Comparison of ENCODE assay signal across 20 mouse cellular contexts in the genomic region with DNA sequence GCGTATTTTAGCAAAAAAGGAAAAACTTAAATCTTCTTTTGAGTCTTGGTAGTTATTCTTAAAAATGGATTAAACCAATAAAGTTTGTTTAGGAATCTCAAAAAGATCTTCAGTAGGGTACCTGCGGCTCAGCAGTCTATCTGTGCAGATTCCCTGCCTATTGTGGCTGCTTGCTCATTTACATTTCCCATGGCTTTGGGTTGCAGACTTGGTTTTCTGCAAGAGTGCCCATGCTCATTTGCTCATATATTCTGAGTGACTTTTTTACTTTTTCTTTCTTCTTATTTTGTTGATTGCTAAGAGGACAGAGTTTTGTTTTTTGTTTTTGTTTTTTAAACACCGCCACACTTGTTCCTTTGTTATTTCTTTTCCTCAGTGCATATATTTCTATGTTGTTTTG. TPM values are rescaled to one million over a fixed set of nuclear protein-coding genes. Genes with fewer than 3 reads are reported as not detected.
DNase-seq lines count a peak whose midpoint lies in the region; TF ChIP-seq lines count a peak whose summit lies in the region.
"Had no signal": no experiment of that assay in that cellular context is flagged by ENCODE, and none has a peak within 500 bp of the region (broad histone marks: within the 10 kb centered on the region; RNA-seq: fewer than 3 reads in every experiment).

No protein-coding gene starts in this region.

- H3K4me3 ChIP-seq in layer of hippocampus, adult 2 months, result no peak overlapping the region
- H3K4me3 ChIP-seq in embryonic facial prominence, embryonic 10.5 days, result no peak overlapping the region
- H3K4me3 ChIP-seq: embryonic facial prominence, embryonic 13.5 days; embryonic facial prominence, embryonic 15.5 days; erythroblast, embryonic 14.5 days; forebrain, embryonic 10.5 days; forebrain, embryonic 12.5 days had no signal

- no peaks in the 10 kb centered on the region for H3K9me3 ChIP-seq in embryonic facial prominence, embryonic 10.5 days
- H3K9me3 ChIP-seq: embryonic facial prominence, embryonic 13.5 days; embryonic facial prominence, embryonic 15.5 days; forebrain, embryonic 10.5 days; forebrain, embryonic 12.5 days had no signal

- H3K27me3 ChIP-seq in embryonic facial prominence, embryonic 10.5 days (replicated peaks; ENCODE audit: low read depth, poor library complexity, severe bottlenecking), result no peaks in the 10 kb centered on the region
- H3K27me3 ChIP-seq: embryonic facial prominence, embryonic 13.5 days; embryonic facial prominence, embryonic 15.5 days; forebrain, embryonic 12.5 days had no signal

- WGBS in embryonic facial prominence, embryonic 10.5 days, result 74% methylated on average over 3 of the region's 3 CpGs

- peak overlapping the region; percentile 64; the same call in 1 of the 2 replicates for H3K27ac ChIP-seq in layer of hippocampus, adult 2 months
- H3K27ac ChIP-seq in embryonic facial prominence, embryonic 10.5 days (replicated peaks), result no peak overlapping the region
- H3K27ac ChIP-seq: embryonic facial prominence, embryonic 13.5 days; embryonic facial prominence, embryonic 15.5 days; forebrain, embryonic 10.5 days; forebrain, embryonic 12.5 days had no signal

- H3K4me1 ChIP-seq in embryonic facial prominence, embryonic 10.5 days, result peaks cover 9% of the 10 kb centered on the region
- H3K4me1 ChIP-seq: embryonic facial prominence, embryonic 13.5 days; embryonic facial prominence, embryonic 15.5 days had no signal

- TF ChIP-seq CTCF in layer of hippocampus, adult 2 months (conservative IDR thresholded peaks at IDR 0.05), result no peak
- no peak for TF ChIP-seq CTCF in brain, embryonic 14.5 days (IDR thresholded peaks at IDR 0.05; ENCODE audit: borderline replicate concordance, extremely low read depth, insufficient read depth, insufficient read length)

- TF ChIP-seq POLR2A in brain, embryonic 14.5 days (IDR thresholded peaks at IDR 0.05; ENCODE audit: borderline replicate concordance, extremely low read depth, insufficient read depth, insufficient read length, poor library complexity, severe bottlenecking), result no peak

- no peak for DNase-seq in layer of hippocampus, adult 2 months (ENCODE audit: low spot score in 2 of 2)
- no peak for DNase-seq in layer of hippocampus, adult 18-20 months (ENCODE audit: low spot score in 2 of 2)
- DNase-seq in spleen, postnatal 36 days (ENCODE audit: low spot score in 2 of 2), result peak; percentile 22 to 25
- no peak for DNase-seq in spleen, adult 12 weeks (ENCODE audit: low spot score)
- peak; percentile 6 for DNase-seq in brain, embryonic 14.5 days (ENCODE audit: low read depth)
- DNase-seq in lung, postnatal 36 days, result no peak
- DNase-seq in embryonic facial prominence, embryonic 10.5 days (ENCODE audit: low spot score), result no peak
- DNase-seq: adrenal gland, adult 2 months; adrenal gland, postnatal 10 days; adrenal gland, postnatal 25 days; cerebellum, adult 11-12 months; cerebellum, adult 2 months; cerebellum, adult 9-10 months; cerebellum, postnatal 10 days; cerebellum, postnatal 25 days had no signal

- peaks cover 11% of the 10 kb centered on the region for H3K36me3 ChIP-seq in embryonic facial prominence, embryonic 10.5 days (replicated peaks)
- H3K36me3 ChIP-seq: forebrain, embryonic 12.5 days had no signal

RNA-seq across cellular contexts. Expression of gene Zcchc7, which starts 19.2 kb away (rescaled TPM):
- total RNA-seq in layer of hippocampus, adult 2 months (2021), result 10 to 100 TPM; 72.4 to 80.1 TPM
- 10 to 100 TPM; 52.2 to 64.9 TPM for total RNA-seq in layer of hippocampus, adult 18-20 months (2021)
- 34.9 and 38.1 TPM in 2 replicates for polyA plus RNA-seq in brain, embryonic 14.5 days (2012; rRNA removed)
- polyA plus RNA-seq in embryonic facial prominence, embryonic 10.5 days (2016; fragmentation: Nextera tagmentation; extraction: Ambion mirVana), result 20.0 and 22.2 TPM in 2 replicates

Comparison
In these comparisons a context has a peak if more than half of its experiments do, and no peak if none do; other contexts are left out.
1. DNase-seq: peak in spleen, postnatal 36 days (2 of 2) and brain, embryonic 14.5 days (single experiment); none in layer of hippocampus, adult 2 months (0 of 2), layer of hippocampus, adult 18-20 months (0 of 2), spleen, adult 12 weeks (single experiment), lung, postnatal 36 days (single experiment) and embryonic facial prominence, embryonic 10.5 days (single experiment).